Mouse (Mus musculus): ENCODE data around the gene Fbxo34.

GRCm38 (mm10) chr14:47553380-47553779 is 103.2 kb downstream of the Fbxo34 start:
- peak; percentile 14; the same call in 1 of the 2 replicates for TF ChIP-seq CTCF (conservative IDR thresholded peaks at IDR 0.05; ENCODE audit: low read length)
- TF ChIP-seq NANOG (IDR thresholded peaks at IDR 0.05; ENCODE audit: borderline replicate concordance, low read length): no peak
